Mouse (Mus musculus): ENCODE results near the gene Phf2.

- TF ChIP-seq EP300 (IDR thresholded peaks at IDR 0.05; ENCODE audit: low read depth) (no peak), CTCF (IDR thresholded peaks at IDR 0.05; ENCODE audit: low read depth) (no peak)
These were observed 92.8 kb downstream of the Phf2 start for GRCm38 (mm10) chr13:48778138-48778537.
